Mouse (Mus musculus) testis, postnatal 10 days (tissue): Measurements from ENCODE around the gene Nhlh1.
A peak's percentile ranks its signal among the peaks of the same experiment; 100 is the strongest.

ENCODE experiments used
- DNase-seq: peaks from one replicate; pipeline ENCODE4 v3.0.0; 2021; ENCODE audit warnings: low spot score

The Nhlh1 gene

DNA sequence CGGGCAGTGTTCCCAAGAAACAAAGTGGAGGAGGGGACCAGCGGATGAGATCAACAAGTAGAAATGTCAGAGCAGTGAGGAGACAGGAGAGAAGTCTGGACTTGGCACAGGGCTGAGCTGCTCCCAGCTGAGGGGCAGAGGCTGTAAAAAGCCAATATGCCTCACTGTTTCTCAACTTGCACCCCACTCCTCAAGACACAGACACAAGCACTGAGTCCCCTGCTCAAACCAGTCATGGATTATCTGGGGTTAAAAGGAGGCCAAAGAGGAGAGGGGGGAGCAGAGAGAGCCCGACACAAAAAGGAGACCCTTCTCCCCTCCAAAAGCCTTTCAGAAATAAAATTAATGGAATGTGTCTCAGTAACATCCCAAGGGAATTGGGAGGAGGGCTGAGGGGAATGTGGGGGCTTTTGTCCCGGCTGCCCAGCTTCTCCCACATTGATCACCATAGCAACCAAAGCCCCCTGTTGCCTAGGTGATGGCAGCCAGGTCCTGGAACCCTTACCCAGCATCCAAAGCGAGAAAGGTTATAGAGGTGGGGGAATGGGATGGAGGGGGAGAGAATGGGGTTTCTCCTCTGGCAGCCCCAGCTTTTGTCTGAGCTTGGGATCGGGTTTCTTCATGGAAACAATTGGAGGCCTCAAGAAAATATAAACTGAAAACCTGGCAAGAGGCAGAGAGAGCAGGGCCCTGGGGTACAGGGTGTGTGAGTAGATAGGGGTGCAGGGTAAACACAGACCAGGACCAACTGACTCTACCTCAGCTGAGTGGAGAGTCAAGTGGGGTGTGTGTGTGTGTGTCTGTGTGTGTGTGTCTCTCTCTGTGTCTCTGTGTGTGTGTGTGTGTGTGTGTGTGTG is 40.5 kb downstream of the Nhlh1 start:
- DNase-seq, result no peak

DNA sequence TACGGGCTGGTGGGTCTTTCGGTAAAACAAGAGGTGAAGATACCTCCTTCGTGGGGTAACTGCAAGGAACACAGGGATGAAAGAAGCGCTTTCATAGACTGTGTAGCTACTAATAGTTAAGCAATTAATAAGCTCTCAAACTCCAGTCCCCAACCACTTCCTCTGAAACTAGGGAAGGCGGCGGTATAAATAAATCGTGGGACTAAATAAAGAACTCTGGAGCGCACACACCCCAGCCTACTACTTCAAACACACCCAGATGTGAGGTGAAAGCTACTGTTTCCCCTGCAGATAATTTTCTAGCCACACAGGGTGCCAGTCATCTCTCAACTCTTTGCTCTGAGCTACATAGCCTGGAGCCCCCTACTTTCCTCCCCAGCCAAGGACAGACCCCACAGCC is 41.3 kb downstream of the Nhlh1 start:
- DNase-seq, result no peak

DNA sequence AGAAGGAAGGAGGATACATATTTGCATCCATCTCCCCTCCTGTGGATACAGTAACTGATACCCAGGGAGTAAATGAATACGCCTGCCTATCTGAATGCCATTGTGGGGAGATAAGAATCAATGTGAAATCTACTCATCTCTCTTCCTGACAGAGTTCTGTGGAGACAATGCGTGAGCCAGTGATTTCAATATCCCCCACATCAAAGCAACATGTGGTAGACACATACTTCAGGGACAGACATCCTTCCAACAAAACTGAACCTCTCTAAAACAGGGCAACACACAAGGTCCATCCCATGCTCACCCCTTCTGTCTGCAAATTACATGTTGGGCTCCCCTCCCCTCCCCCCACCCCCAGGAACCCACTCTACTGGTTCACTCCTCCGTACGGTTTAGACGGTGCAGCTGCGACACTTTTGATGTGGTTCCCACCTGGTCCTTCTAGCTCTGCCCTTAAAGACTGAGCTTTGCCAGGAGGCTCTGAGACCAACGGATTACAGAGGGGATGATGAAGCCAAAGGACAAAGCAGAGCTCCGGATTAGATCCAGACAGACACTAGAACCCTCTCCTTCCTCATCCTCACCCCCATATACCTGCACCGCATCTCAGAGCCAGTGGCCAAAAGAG is 41.9 kb downstream of the Nhlh1 start:
- no peak for DNase-seq

DNA sequence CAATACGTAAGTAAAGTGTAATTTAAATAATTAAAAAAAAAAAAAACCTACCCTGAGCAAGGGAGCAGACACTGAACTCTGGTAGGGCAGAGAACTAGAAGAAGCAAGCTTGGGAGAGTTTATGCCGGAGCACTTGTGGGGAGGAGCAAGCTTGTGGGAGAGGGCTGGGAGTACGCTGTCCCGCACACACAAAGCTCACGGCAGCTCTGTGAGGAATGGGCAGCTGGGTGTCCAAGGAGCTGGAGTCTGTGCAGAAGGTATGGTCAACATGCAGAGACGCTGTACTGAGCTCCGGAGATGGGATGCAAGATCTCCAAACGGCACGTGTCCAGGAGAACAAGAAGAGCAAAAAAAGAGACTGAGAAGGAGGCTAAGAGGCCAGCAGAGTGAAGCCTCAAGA is 42.6 kb downstream of the Nhlh1 start:
- DNase-seq, result peak; percentile 34

DNA sequence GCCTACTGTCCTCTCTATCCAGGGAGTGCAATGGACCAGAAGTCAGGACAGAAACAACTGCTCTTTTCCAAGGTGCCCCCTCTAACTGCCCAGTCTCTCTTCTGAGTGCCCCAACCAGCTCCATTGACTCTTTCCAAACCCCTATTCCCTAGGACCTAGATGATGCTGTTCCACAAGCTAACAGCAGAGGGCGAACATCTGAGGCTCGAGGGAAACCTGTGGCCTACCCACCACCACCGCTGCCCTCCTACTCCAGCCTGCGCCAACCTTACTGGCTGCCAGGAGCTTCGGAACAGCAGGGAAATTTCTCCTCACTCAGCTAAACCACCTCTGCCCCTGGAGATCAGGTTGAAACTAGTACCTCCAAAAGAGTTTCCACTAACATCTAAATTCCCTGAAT is 45.3 kb downstream of the Nhlh1 start:
- peak; percentile 81 for DNase-seq

DNA sequence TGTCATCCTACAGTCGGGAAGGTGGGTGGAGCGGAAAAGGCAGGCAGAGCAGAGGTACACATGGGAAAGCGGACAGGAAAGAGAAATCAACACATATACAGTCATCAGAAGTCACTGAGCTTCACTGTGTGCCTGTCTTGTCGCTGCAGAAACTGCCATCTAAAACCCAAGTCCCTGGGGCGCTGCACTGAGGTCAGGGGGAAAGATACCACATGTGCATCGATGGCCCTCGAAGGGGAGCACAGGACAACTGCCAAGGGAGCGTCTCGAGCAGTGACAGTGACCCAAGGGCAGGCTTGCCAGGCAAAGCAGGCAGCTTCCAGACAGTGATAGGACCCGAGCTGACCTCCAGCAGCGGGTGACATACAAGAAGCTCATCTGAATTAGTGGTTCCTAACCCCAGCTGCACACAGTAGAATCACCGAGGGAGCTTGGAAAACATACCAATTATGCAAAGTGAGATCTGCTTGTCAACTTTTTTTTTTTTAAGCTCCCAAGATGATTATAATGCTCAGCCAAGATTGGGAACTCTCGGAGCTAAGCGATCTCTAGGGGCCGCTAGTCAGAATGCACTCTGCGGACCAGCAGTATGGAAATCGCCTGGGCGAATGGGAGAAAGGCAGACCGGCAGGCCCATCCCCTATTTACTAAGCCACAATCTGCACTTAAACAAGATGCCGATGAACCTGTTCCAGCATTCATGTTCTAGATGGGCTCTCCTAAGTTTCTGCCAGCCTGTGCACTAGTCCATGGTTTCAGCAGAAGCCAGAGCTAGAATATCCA is 47.1 kb downstream of the Nhlh1 start:
- peak; percentile 26 for DNase-seq

DNA sequence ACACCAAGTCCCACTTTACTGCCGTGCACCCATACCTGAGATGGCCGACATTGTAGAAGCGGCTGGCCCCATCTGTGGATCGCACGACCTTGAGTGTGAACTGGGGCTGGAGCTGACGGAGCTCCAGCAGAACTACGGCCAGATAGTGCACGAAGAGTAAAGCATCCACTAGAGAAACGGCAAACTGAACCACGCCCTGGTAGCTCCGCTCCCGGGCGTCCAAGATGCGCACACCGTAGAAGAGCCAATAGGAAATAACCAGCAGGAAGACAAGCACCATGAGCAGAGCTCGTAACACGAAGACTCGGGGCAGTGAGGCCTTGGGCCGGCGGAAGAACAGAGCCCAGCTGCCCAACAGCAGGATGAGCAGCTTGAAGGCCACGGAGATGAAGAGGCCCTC is 48.0 kb downstream of the Nhlh1 start:
- peak; percentile 29 for DNase-seq

DNA sequence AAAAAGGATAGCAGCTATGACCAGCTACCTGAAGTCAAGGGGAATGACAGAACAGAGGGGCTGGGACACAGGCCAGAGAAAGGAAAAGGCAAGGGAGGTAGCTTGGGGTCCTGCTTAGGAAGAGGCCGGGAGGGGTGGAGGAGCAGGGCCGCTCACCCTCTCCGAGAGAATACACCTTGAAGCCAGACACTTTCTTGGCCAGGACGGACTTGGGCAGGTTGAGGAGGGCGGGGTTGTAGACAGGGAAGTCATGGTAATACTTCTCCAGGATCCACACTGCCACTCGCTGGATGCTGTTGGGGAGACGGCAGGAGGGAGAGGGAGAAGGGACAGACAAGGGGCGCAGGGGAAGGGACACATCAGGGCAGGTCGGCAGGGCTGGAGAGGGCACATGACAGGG is 49.0 kb downstream of the Nhlh1 start:
- no peak for DNase-seq

DNA sequence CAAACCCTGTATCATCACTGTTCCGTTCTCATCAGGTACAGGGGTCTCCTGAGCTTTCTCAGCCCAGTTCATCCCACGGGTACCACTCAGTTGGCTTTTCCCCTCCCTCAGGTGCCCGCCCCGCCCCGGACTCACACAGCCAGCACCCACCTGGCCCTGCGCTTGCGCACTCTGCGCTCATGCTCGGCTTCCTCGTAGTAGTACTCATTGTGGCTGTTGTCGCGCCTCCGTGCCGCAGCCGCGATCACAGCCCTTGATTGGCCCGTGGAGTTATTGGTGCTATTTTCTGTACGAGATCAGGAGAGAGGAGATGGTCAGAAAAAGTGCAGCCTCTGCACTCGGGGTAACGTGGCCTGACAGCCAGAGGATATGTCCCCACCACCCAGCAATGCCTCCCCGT is 49.6 kb downstream of the Nhlh1 start:
- no peak for DNase-seq
